Mouse (Mus musculus) erythroblast, embryonic 14.5 days (primary cell): ENCODE data around the gene Mymk. TPM values are rescaled to one million over a fixed set of nuclear protein-coding genes. Genes with fewer than 3 reads are reported as not detected.

Source experiments
- H3K27me3 ChIP-seq: 2 replicates; pipeline ENCODE4 v1.6.1; 2012; ENCODE audit warnings: inconsistent platforms; ENCODE audit not compliant: control insufficient read depth
- H3K36me3 ChIP-seq: 2 replicates; pipeline ENCODE4 v1.6.1; 2012; ENCODE audit warnings: mild to moderate bottlenecking, inconsistent platforms; ENCODE audit not compliant: control insufficient read depth
- H3K4me1 ChIP-seq: 2 replicates; pipeline ENCODE4 v1.6.1; 2012; ENCODE audit warnings: inconsistent platforms; ENCODE audit not compliant: control insufficient read depth
- H3K4me3 ChIP-seq: replicated peaks from 2 replicates; pipeline ENCODE3; 2012; ENCODE audit warnings: moderate library complexity, mild to moderate bottlenecking, inconsistent platforms
- H3K9me3 ChIP-seq: 2 replicates; pipeline ENCODE4 v1.6.1; 2012; ENCODE audit warnings: low read length, inconsistent platforms, mixed read lengths; ENCODE audit not compliant: control insufficient read depth
- GATA1 ChIP-seq: IDR thresholded peaks from 2 replicates; pipeline ENCODE4 v1.6.1; 2012; ENCODE audit warnings: low read length, inconsistent platforms, mixed read lengths
- TAL1 ChIP-seq: IDR thresholded peaks from 3 replicates; pipeline ENCODE4 v1.6.1; 2012; ENCODE audit warnings: low read length, inconsistent platforms, mixed read lengths
- polyA plus RNA-seq: library from polyadenylated mRNA; stranded (reverse); fragments of >175 nt; gene quantifications from 2 replicates; pipeline ENCODE4 v1.2.3, GENCODE M21; 2012

Gene Mymk
- polyA plus RNA-seq, 1 experiment = not detected

DNA sequence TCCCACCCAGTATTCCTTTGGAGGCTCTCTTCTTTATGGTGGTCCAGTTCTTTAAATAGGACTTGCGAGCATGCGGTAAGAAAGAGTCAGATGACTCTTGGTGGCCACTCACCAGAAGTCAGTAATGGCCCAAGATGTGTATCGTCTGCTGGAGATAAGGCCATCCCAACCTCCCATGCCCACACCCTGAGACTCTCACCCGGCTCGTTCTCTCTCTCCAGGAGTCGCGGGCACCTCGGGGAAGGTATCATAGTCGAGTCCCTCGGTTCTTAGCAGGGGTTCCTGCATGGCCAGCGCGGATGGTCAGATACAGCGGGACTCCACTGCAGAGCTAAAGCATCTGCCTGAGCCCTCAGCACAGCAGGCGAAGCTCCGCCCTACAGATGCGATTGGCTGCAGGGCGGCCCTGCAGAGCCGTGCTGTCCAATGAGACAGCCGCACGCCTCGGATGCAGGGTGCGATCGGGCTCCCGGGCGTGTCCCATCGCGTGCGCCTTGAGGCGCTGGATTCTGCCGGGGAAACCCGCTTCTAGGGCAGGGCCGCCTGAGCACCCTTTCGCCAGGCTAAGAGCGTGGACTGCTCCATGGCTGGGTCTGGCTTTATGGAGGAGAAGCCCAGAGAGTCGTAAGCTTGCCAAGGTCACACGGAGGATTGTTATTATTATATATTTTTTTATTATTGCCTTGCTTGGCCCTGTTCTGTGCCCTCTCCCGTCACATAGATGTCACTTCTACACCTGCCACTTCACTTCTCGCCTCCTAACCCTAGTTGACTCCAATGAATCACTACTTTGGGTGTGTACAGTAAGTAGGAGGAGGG is 44.2 kb downstream of the Mymk start, which contains the start of gene Slc2a6:
Gene Slc2a6, minus strand, starts transcription at position 381 of the 819 bp plus-strand sequence.
- Histone ChIP-seq H3K27me3 (peaks cover 36% of the 10 kb centered on the region), H3K4me1 (peaks cover 10% of the 10 kb centered on the region), H3K36me3 (no peaks in the 10 kb centered on the region), H3K9me3 (no peaks in the 10 kb centered on the region), H3K4me3 (no peak within 1 kb of the TSS)
- TF ChIP-seq TAL1 (no peak), GATA1 (no peak)

DNA sequence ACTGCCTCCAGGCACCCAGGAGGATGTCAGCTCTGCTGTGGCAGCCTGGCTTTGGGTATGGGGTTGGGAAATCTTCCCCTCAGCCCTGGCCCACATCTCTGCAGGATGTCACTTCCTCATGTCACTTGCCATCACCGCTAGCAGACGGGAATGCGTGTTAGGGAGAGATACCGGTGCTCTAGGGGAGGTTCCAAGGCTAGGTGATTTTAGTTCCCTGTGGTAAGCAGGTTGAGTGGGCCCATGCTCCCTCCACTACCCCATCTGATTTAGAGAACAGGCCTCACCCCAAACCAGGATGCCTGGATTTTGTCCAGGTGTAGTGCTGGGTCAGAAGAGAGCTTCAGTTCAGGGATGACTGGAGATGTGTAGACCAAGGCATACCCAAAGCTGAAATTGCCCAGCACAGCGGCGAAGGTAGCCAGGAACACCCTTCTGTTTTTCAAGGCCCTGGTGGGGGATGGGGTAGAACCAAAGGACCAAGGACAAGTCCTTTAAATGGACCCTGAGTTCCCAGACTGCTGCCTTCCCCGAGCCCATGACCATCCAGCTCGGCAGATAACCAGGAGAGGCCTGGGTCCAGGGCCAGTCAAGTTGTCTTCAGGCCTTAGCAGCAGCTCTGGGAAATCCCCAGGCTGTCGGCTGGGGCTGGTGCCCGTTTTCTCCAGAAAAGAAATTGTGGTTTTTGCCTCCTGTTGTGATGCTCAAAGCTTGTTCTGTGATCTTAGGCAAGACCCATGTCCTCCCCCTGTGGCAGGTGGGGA is 44.9 kb downstream of the Mymk start:
- no peak overlapping the region for H3K4me3 ChIP-seq
- no peak for TF ChIP-seq TAL1
- no peak for TF ChIP-seq GATA1
- no peaks in the 10 kb centered on the region for H3K9me3 ChIP-seq
- H3K4me1 ChIP-seq = peaks cover 10% of the 10 kb centered on the region
- no peaks in the 10 kb centered on the region for H3K36me3 ChIP-seq
- H3K27me3 ChIP-seq = peaks cover 36% of the 10 kb centered on the region

DNA sequence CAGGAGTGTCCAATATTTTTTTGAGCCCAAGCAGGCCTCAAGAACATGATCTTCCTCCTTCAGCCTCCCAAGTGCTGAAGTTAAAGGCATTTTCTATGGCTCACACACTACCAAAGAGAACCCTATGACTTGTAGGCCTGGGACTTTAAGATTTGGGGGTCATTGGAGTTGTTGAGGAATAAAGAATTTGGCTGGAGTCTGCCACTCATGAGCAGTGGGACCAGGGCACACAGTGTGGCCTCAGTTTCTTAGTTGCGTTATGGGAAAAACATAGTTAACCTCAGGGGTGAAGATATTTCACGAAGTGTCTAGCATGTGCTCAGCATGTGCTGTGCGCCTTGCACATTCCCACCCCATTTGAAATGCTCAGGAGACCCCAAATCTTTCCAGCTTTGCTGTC is 45.6 kb downstream of the Mymk start:
- H3K27me3 ChIP-seq = peaks cover 36% of the 10 kb centered on the region

DNA sequence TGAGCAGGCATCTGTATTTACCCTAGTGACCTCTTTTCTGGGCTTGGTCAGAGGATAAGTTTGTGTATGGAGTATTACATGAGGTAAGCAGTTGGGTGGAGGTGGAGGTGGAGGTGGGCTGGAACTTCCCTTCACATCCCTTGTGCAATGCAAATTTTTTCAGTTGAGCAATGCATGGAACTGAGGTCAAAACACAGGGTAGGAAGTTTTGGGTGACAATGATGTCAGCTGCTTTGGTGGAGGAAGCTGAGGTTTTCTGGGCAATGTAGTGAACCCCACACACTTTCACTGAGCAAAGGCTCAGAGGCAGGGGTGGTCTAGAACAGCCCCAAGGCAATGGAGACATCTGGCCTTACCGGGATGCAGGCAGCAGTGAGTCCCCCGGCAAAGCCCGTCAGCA is 46.4 kb downstream of the Mymk start:
- H3K9me3 ChIP-seq = no peaks in the 10 kb centered on the region
- no peak for TF ChIP-seq GATA1
- no peak for TF ChIP-seq TAL1
- H3K36me3 ChIP-seq = no peaks in the 10 kb centered on the region
- no peak overlapping the region for H3K4me3 ChIP-seq
- peaks cover 36% of the 10 kb centered on the region for H3K27me3 ChIP-seq
- peaks cover 10% of the 10 kb centered on the region for H3K4me1 ChIP-seq

More for the DNA sequence above, 45.6 kb downstream of the Mymk start:
- no peak for TF ChIP-seq GATA1
- no peak for TF ChIP-seq TAL1
- H3K4me3 ChIP-seq = no peak overlapping the region
- no peaks in the 10 kb centered on the region for H3K36me3 ChIP-seq
- peaks cover 10% of the 10 kb centered on the region for H3K4me1 ChIP-seq
- H3K9me3 ChIP-seq = no peaks in the 10 kb centered on the region

DNA sequence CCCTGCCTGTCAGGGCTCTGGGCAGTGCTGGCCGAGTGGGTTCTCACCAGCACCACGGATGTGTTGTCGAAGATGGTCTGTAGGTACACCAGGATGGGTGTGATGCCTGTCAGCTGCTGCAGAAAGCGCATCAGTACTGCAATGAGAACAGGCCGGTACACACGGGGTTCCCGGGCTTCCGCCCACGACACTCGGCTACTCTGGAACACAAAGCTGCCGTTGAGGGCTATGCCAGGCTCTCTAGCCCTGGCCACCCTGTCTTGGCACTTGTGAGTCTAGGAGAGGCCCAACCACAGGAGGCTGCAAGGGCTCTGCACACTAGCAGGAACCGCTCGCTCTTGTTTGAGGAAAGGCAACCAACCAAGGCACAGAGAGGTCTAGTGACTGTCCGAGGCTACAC is 47.8 kb downstream of the Mymk start:
- H3K4me1 ChIP-seq = peaks cover 10% of the 10 kb centered on the region
- H3K27me3 ChIP-seq = peaks cover 27% of the 10 kb centered on the region
- H3K36me3 ChIP-seq = peaks cover 6% of the 10 kb centered on the region
- TF ChIP-seq TAL1 (no peak), GATA1 (no peak)
- H3K4me3 ChIP-seq = no peak overlapping the region
- H3K9me3 ChIP-seq = no peaks in the 10 kb centered on the region

DNA sequence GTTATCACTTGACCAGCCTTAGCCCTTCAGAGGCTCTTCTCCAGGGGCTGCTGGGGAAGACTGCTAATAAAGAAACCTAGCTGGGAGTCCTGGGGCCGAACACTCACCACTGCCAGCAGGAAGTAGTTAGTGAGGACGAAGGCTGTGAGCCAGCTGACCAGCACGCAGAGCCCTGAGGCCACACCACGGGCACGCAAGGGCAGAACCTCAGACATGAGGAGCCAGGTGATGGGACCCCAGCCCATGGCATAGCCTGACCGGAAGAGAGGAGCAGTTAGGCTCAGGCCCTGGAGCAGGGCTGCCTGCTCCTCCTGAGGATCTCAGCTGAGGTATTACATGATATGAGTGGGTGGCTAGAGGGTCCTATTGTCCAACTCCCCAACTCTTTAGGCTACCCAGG is 49.4 kb downstream of the Mymk start:
- H3K9me3 ChIP-seq = no peaks in the 10 kb centered on the region
- peaks cover 12% of the 10 kb centered on the region for H3K27me3 ChIP-seq
- no peak for TF ChIP-seq GATA1
- no peak for TF ChIP-seq TAL1
- H3K4me3 ChIP-seq = no peak overlapping the region
- peaks cover 2% of the 10 kb centered on the region for H3K4me1 ChIP-seq
- peaks cover 20% of the 10 kb centered on the region for H3K36me3 ChIP-seq

DNA sequence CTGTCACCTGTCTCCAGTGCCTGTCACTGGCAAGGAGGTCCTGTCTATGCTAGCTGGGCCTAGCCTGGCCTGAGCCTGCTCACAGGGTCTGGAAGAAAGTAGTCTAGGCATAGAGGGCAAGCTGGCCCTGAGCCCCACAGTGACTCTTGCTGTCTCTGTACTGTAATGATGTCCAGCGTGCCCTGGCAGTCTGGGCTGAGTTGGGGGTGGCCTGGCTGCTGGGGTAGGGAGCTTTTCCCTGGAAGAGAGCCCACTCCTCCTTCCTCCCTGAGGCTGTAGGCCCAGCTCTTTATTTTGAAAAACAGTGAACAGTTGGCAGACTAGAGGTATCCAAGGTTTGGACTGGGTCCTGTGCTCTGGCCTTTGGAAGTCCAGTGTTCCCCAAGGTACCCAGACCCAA is 50.9 kb downstream of the Mymk start:
- Histone ChIP-seq H3K4me1 (no peaks in the 10 kb centered on the region), H3K9me3 (no peaks in the 10 kb centered on the region), H3K4me3 (no peak overlapping the region), H3K27me3 (0 out of 2 replicates have a peak, but pooled peaks cover 2% of the 10 kb centered on the region), H3K36me3 (peaks cover 32% of the 10 kb centered on the region)
- TF ChIP-seq TAL1 (no peak), GATA1 (no peak)

DNA sequence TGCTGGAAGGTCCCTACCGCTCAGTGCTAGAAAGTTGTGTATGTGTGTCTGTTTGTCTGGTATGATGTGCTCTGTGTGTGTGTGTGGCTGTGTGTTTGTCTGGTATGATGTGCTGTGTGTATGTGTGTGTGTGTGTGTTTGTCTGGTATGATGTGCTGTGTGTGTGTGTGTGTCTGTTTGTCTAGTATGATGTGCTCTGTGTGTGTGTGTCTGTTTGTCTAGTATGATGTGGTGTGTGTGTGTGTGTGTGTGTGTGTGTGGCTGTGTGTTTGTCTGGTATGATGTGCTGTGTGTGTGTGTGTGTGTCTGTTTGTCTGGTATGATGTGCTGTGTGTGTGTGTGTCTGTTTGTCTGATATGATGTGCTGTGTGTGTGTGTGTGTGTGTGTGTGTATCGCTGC is 52.4 kb downstream of the Mymk start:
- Histone ChIP-seq H3K27me3 (no peaks in the 10 kb centered on the region), H3K36me3 (peaks cover 48% of the 10 kb centered on the region), H3K4me1 (no peaks in the 10 kb centered on the region), H3K9me3 (no peaks in the 10 kb centered on the region), H3K4me3 (no peak overlapping the region)
- no peak for TF ChIP-seq GATA1
- TF ChIP-seq TAL1 = no peak

DNA sequence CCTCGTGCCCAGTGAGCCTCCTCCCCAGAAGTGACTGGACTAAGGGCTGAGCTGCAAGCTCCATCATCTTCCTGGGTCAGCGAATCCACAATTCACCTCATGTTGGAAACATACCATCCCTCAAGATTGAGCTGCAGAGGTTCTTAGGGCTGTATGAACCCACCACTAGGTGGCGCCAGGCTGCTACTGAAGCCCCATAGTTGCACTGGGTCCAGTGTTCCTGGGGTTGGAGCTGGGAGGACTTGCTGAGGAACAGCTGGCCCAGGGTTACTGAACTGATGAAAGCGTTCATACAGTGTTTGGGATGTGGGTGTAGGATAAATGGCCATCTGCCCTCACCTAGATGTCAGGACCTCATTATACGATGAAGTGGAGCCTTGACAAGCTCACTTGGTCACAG is 54.2 kb downstream of the Mymk start:
- no peaks in the 10 kb centered on the region for H3K4me1 ChIP-seq
- no peaks in the 10 kb centered on the region for H3K27me3 ChIP-seq
- H3K9me3 ChIP-seq = no peaks in the 10 kb centered on the region
- H3K36me3 ChIP-seq = peaks cover 58% of the 10 kb centered on the region
- TF ChIP-seq TAL1 (no peak), GATA1 (no peak)
- H3K4me3 ChIP-seq = no peak overlapping the region

Other genes starting within 250 kb of the Mymk start
- gene Abo, start 207.2 kb downstream of the Mymk start, polyA plus RNA-seq = not detected in 2 replicates
- 0.85 and 0.93 TPM in 2 replicates for gene Surf6, start 169.3 kb downstream of the Mymk start, polyA plus RNA-seq
- gene Med22, start 161.5 kb downstream of the Mymk start, polyA plus RNA-seq = 2.0 and 2.6 TPM in 2 replicates
- 616 and 622 TPM in 2 replicates for gene Rpl7a, start 161.4 kb downstream of the Mymk start, polyA plus RNA-seq
- 0.29 and 0.31 TPM in 2 replicates for gene Surf2, start 155.8 kb downstream of the Mymk start, polyA plus RNA-seq
- gene Surf1, start 155.6 kb downstream of the Mymk start, polyA plus RNA-seq = 1.7 and 2.3 TPM in 2 replicates
- gene Surf4, start 138.3 kb downstream of the Mymk start, polyA plus RNA-seq = 2.2 and 2.4 TPM in 2 replicates
- 0.02 TPM in 1 of 2 replicates, not detected in the other for gene Stkld1, start 138.1 kb downstream of the Mymk start, polyA plus RNA-seq
- 2.7 and 5.7 TPM in 2 replicates for gene Rexo4, start 107.8 kb downstream of the Mymk start, polyA plus RNA-seq
- not detected in 2 replicates for gene Adamts13, start 98.8 kb downstream of the Mymk start, polyA plus RNA-seq
- 0.16 and 0.25 TPM in 2 replicates for gene Cacfd1, start 62.3 kb downstream of the Mymk start, polyA plus RNA-seq
- 0.02 and 0.10 TPM in 2 replicates for gene Slc2a6, start 44.2 kb downstream of the Mymk start, polyA plus RNA-seq
- not detected in 2 replicates for gene Adamtsl2, start 7.2 kb upstream of the Mymk start, polyA plus RNA-seq
- gene Fam163b, start 70.3 kb upstream of the Mymk start, polyA plus RNA-seq = not detected in 2 replicates
- not detected in 2 replicates for gene Dbh, start 93.1 kb upstream of the Mymk start, polyA plus RNA-seq
- gene Sardh, start 176.2 kb upstream of the Mymk start, polyA plus RNA-seq = 0.25 and 0.66 TPM in 2 replicates